Mouse (Mus musculus) intestine, embryonic 16.5 days (tissue): ENCODE measurements around the gene Sigmar1. TPM values are rescaled to one million over a fixed set of nuclear protein-coding genes. Genes with fewer than 3 reads are reported as not detected.
A peak's percentile ranks its signal among the peaks of the same experiment; 100 is the strongest.
"Not testable (repeated sequence)": the region's sequence is repeated elsewhere in the genome, so short reads cannot be mapped to it uniquely, and the experiment has no call there.

ENCODE experiments used
- ATAC-seq: fragments of 200-750 bp; cut with Nextera tagmentation; 2 replicates; pipeline ENCODE4 v1.8.0; 2017; ENCODE audit warnings: moderate TSS enrichment, moderate library complexity
- H3K27ac ChIP-seq: fragments of 300-500 bp; sonication (generic); 2 replicates; pipeline ENCODE4 v1.5.1; 2014; ENCODE audit warnings: mild to moderate bottlenecking, low read length
- H3K27me3 ChIP-seq: fragments of 300-500 bp; sonication (generic); replicated peaks from 2 replicates; pipeline ENCODE4 v1.6.1; 2014; ENCODE audit warnings: low read length, control low read depth, mixed read lengths; ENCODE audit not compliant: control insufficient read depth, insufficient read depth
- H3K36me3 ChIP-seq: fragments of 300-500 bp; sonication (generic); 2 replicates; pipeline ENCODE4 v1.6.1; 2014; ENCODE audit warnings: low read length, control low read depth; ENCODE audit not compliant: control insufficient read depth, insufficient read depth
- H3K4me1 ChIP-seq: fragments of 300-500 bp; sonication (generic); 2 replicates; pipeline ENCODE4 v1.6.1; 2014; ENCODE audit warnings: low read length, control low read depth, mixed read lengths; ENCODE audit not compliant: control insufficient read depth, insufficient read depth
- H3K4me2 ChIP-seq: fragments of 300-500 bp; sonication (generic); 2 replicates; pipeline ENCODE4 v1.6.1; 2014; ENCODE audit warnings: low read depth, low read length, control low read depth
- H3K4me3 ChIP-seq: fragments of 300-500 bp; sonication (generic); 2 replicates; pipeline ENCODE4 v1.5.1; 2014; ENCODE audit warnings: mild to moderate bottlenecking, low read length
- H3K9ac ChIP-seq: fragments of 300-500 bp; sonication (generic); 2 replicates; pipeline ENCODE4 v1.6.1; 2014; ENCODE audit warnings: low read depth, low read length
- H3K9me3 ChIP-seq: fragments of 300-500 bp; sonication (generic); 2 replicates; pipeline ENCODE4 v1.6.1; 2016; ENCODE audit warnings: low read length, control low read depth; ENCODE audit not compliant: control insufficient read depth
- WGBS: fragments of 180-500 bp; shearing (Covaris S2); extraction: QIAGEN DNeasy Blood & Tissue Kit; methylation state at CpG from one replicate; pipeline ENCODE4 v1.1.7; 2014; 5-methylcytosine and 5-hydroxymethylcytosine counted together
- polyA plus RNA-seq: library from polyadenylated mRNA; unstranded; fragments of >200 nt; fragmentation: Nextera tagmentation; extraction: Ambion mirVana; gene quantifications from 2 replicates; pipeline ENCODE4 v1.2.1, GENCODE M21; 2015

Gene Sigmar1
- 105 and 111 TPM in 2 replicates for polyA plus RNA-seq

GRCm38 (mm10) chr4:41755338-41756305 lies at the start of gene Sigmar1:
TSS of gene Sigmar1 (minus strand) at chr4:41756157.
- Histone ChIP-seq H3K4me3 (peak within 1 kb of the TSS; percentile 72), H3K4me1 (peaks cover 24% of the 10 kb centered on the region), H3K27ac (peak within 1 kb of the TSS; percentile 93), H3K9ac (peak within 1 kb of the TSS; percentile 84), H3K27me3 (no peaks in the 10 kb centered on the region), H3K36me3 (0 out of 2 replicates have a peak, but pooled peaks cover 6% of the 10 kb centered on the region), H3K4me2 (peak within 1 kb of the TSS; percentile 80), H3K9me3 (no peaks in the 10 kb centered on the region)
- ATAC-seq = peak; percentile 78
- under 1% methylated on average over 57 of the region's 57 CpGs for WGBS

DNA sequence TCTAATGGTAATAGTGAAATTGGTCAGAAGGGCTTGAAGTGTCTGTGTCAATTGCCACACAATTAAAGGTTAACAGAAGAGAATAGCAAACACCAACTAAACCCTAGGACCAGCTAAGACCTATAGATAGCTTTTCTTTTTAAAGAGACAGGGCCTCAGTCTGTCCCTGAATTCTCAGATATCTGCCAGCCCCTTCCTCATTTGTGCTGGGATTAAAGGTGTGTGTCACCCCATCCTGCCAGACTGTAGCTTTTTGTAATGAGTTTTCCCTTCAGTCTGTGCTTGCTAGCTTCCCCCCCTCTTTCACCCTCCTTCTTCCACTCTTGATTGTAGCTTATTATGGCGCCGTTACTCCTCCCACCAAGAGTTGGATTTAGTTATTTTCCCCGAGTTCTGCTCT lies 27.2 kb upstream of the Sigmar1 start:
- H3K27me3 ChIP-seq, H3K36me3 ChIP-seq, H3K4me3 ChIP-seq, H3K4me1 ChIP-seq, H3K9ac ChIP-seq, H3K27ac ChIP-seq, H3K4me2 ChIP-seq, ATAC-seq, H3K9me3 ChIP-seq: not testable (repeated sequence)
- 26% methylated on average over 3 of the region's 3 CpGs for WGBS

DNA sequence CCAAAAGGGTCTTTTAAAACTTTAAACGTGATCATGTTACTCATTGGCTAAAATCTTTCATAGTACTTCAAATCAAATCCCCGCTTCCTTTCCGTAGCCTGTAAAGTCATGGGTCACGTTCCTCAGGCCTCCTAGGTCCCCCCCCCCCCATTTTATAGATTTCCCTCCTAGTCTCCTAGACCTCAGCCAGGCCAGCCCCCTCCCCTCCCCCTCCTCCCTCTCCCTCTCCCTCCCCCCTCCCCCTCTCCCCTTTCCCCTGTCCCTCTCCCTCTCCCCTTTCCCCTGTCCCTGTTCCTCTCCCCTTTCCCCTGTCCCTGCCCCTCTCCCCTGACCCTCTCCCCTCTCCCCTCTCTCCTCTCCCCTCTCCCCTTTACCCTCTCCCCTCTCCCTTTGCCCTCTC lies 26.8 kb upstream of the Sigmar1 start:
- H3K4me2 ChIP-seq, H3K36me3 ChIP-seq, H3K4me3 ChIP-seq, H3K27ac ChIP-seq, H3K9me3 ChIP-seq, H3K27me3 ChIP-seq, H3K4me1 ChIP-seq, ATAC-seq, H3K9ac ChIP-seq: not testable (repeated sequence)
- 51% methylated on average over 4 of the region's 4 CpGs for WGBS

DNA sequence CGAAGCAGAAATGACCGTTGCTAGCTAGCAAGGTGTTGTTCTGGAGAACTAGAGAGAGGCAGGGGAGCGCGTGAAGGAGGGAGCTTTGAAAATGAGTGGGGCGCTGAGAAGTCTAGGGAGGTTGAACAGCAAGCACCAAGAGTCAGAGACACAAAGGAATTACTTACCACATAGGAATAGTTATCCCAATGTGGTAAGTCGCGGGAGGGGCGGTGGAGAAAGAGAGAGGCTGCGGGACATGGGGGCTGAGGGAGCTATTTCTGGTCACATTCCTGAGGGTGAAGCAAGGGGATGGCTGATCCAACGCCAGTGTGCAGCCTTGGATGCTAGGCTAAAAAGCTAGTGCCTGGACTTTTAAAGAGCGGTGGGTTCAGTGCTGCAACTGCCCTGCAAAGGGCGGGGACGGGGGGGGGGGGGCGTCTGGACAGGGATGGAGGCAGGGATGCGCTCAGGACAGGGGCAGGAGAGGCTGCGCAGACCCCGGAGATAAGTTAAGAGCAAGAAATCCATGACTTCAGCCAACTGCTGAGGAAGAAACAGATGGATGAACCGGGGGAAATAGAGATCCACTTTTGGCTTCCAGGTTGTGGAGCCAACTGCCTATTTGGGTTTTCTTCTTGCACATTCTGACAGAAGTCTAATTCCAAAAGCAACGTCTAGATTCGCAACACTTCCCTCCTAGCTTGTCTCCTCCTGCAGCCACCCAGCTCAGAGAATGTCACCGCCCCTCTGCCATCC lies 26.0 kb upstream of the Sigmar1 start:
- not testable (repeated sequence) for H3K9ac ChIP-seq, H3K4me2 ChIP-seq

DNA sequence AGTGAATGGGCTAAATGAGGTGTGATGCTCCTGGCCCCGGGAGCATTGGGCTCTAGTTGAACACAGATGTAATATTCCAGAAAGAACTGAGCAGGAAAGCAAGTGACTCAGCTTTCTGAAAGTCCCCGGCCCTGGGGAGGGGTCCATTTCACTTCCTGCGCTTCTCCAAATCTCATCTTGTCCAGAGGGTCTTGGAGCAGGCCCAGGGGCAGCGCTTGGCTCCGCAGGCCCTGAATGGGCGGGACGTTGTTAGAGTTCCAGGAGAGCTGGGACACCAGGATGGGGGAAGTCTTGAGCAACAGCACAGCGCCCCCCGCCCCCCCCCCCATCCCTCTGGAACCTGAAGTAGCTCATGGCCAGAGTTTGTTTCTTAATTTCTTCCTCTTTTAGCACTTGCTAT lies 25.3 kb upstream of the Sigmar1 start:
- H3K9me3 ChIP-seq, H3K36me3 ChIP-seq, H3K27ac ChIP-seq, ATAC-seq, H3K4me2 ChIP-seq, H3K4me1 ChIP-seq, H3K9ac ChIP-seq, H3K4me3 ChIP-seq, H3K27me3 ChIP-seq: not testable (repeated sequence)
- 22% methylated on average over 4 of the region's 9 CpGs for WGBS

More for the DNA sequence above, 26.0 kb upstream of the Sigmar1 start:
- H3K36me3 ChIP-seq, H3K27me3 ChIP-seq, H3K4me3 ChIP-seq, H3K9me3 ChIP-seq, H3K4me1 ChIP-seq, ATAC-seq, H3K27ac ChIP-seq: not testable (repeated sequence)
- WGBS = 26% methylated on average over 15 of the region's 21 CpGs

DNA sequence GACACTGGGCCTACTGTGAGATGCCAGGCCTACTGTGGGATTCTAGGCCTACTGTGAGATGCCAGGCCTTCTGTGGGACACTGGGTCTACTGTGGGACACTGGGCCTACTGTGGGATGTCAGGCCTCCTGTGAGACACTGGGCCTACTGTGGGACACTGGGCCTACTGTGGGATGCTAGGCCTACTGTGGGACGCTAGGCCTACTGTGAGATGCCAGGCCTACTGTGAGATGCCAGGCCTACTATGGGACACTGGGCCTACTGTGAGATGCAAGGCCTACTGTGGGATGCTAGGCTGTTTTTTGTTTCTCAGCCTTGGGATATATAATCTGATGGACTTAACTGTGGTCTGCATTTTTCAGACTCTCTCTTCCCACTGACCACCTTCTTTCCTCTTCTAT lies 19.9 kb upstream of the Sigmar1 start:
- not testable (repeated sequence) for H3K9me3 ChIP-seq, ATAC-seq

DNA sequence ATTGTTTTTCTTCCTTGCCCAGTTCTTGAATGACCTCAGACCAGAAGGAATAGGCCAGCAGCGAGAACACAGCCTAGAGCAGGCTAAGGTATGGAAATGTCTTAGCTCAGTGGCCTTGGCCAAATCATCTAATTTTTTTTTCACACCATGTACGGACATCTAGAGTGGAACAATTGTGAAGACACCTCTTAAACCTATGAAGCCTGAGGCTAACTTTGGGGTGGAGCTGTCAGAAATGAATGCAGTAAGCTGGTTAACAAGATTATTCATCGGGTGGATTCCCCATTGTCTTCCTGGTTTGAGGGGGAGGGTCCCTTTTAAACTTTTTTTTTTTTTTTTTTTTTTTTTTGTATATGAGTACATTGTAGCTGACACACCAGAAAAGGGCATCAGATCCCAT lies 18.5 kb upstream of the Sigmar1 start:
- H3K36me3 ChIP-seq, H3K27me3 ChIP-seq, H3K4me1 ChIP-seq, H3K9ac ChIP-seq, H3K27ac ChIP-seq, ATAC-seq, H3K9me3 ChIP-seq: not testable (repeated sequence)
- H3K4me3 ChIP-seq = peak overlapping the region; percentile 29; the same call in 1 of the 2 replicates
- 76% methylated on average over 3 of the region's 3 CpGs for whole genome bisulfite sequencing
- 0 out of 2 replicates have a peak overlapping the region, but pooled peaks have one; percentile 32 for H3K4me2 ChIP-seq

More for the DNA sequence above, 19.9 kb upstream of the Sigmar1 start:
- not testable (repeated sequence) for H3K27me3 ChIP-seq, H3K4me2 ChIP-seq, H3K27ac ChIP-seq, H3K4me3 ChIP-seq, H3K36me3 ChIP-seq, H3K9ac ChIP-seq, H3K4me1 ChIP-seq
- 88% methylated on average over 1 of the region's 1 CpGs for WGBS

DNA sequence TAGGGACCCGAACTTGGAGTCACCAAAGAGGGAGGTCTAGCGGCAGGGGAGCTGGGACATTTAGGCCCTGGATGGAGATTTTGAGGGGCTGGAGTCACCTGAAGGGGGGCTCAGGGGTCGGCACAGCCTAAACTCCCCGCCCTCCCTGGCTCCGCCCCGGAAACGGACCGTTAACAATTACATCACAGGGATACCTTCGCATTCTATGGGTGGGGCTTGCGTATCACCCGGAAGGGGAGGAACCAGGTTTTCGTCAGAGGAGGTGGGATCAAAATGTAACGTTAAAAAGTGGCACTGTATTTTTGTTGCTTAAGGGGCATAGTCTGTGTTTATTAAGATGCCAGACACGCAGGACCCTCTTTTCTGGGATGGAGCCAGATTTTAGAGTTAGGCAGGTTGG lies 18.0 kb upstream of the Sigmar1 start, which contains the start of gene Ccl27a:
Gene Ccl27a (minus strand): TSS at position 246 of the 400 bp plus-strand sequence.
- ATAC-seq, H3K4me1 ChIP-seq, H3K9me3 ChIP-seq, H3K27ac ChIP-seq, H3K36me3 ChIP-seq, H3K27me3 ChIP-seq: not testable (repeated sequence)
- WGBS = 0% methylated on average over 12 of the region's 14 CpGs
- peak within 1 kb of the TSS; percentile 48 for H3K4me2 ChIP-seq
- H3K4me3 ChIP-seq = peak within 1 kb of the TSS; percentile 40
- H3K9ac ChIP-seq = 0 out of 2 replicates have a peak within 1 kb of the TSS, but pooled peaks have one; percentile 48

DNA sequence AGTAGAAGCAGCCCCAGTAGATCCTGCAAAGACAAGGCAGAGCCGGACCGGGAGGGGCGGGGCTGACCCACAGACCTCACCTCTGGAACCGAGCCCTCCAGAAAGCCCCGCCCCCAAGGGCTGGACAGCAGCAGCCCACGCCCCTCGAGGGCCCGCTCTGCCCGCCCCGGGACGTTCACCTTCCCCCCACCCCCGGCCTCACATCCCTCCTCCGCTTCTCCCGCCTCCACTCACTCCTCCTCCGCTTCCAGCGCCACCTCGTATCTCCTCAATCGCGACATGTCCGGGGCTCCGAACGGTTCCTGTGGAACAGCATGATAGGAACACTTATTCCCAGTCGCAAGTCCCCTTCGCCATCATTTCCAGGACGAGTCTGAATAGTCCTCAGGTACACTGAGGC lies 17.5 kb upstream of the Sigmar1 start:
- not testable (repeated sequence) for H3K9me3 ChIP-seq, H3K9ac ChIP-seq, H3K27me3 ChIP-seq, ATAC-seq, H3K4me1 ChIP-seq, H3K27ac ChIP-seq, H3K36me3 ChIP-seq
- Histone ChIP-seq H3K4me2 (peak overlapping the region; percentile 32; the same call in 1 of the 2 replicates), H3K4me3 (peak overlapping the region; percentile 40)
- WGBS = 2% methylated on average over 17 of the region's 25 CpGs
